Mouse (Mus musculus) embryonic facial prominence, embryonic 14.5 days (tissue): ENCODE data around the gene Rpl27a. TPM values are rescaled to one million over a fixed set of nuclear protein-coding genes. Genes with fewer than 3 reads are reported as not detected.

Source experiments
- ATAC-seq: fragments of 200-750 bp; cut with Nextera tagmentation; 2 replicates; pipeline ENCODE4 v1.8.0; 2017; ENCODE audit warnings: low read depth, moderate number of reproducible peaks, moderate TSS enrichment
- DNase-seq: peaks from one replicate; pipeline ENCODE4 v3.0.0-alpha.2; 2015; ENCODE audit warnings: low spot score
- H3K27ac ChIP-seq: fragments of 300-500 bp; sonication (generic); replicated peaks from 2 replicates; pipeline ENCODE4 v1.5.1; 2014; ENCODE audit warnings: low read depth, mild to moderate bottlenecking, low read length, moderate library complexity
- H3K27me3 ChIP-seq: fragments of 300-500 bp; sonication (generic); replicated peaks from 2 replicates; pipeline ENCODE4 v1.6.1; 2014; ENCODE audit warnings: low read length; ENCODE audit not compliant: control insufficient read depth, insufficient read depth
- H3K36me3 ChIP-seq: fragments of 300-500 bp; sonication (generic); 2 replicates; pipeline ENCODE4 v1.6.1; 2014; ENCODE audit warnings: low read length, mixed read lengths; ENCODE audit not compliant: control insufficient read depth, insufficient read depth
- H3K4me1 ChIP-seq: fragments of 300-500 bp; sonication (generic); 2 replicates; pipeline ENCODE4 v1.6.1; 2014; ENCODE audit warnings: antibody characterized with exemption, low read length; ENCODE audit not compliant: control insufficient read depth, insufficient read depth
- H3K4me2 ChIP-seq: fragments of 300-500 bp; sonication (generic); 2 replicates; pipeline ENCODE4 v1.6.1; 2014; ENCODE audit warnings: low read depth, mild to moderate bottlenecking, low read length, moderate library complexity, mixed read lengths
- H3K4me3 ChIP-seq: fragments of 300-500 bp; sonication (generic); 2 replicates; pipeline ENCODE4 v1.5.1; 2014; ENCODE audit warnings: low read depth, mild to moderate bottlenecking, low read length
- H3K9ac ChIP-seq: fragments of 300-500 bp; sonication (generic); 2 replicates; pipeline ENCODE4 v1.6.1; 2014; ENCODE audit warnings: low read depth, mild to moderate bottlenecking, low read length, moderate library complexity, mixed read lengths
- H3K9me3 ChIP-seq: fragments of 300-500 bp; sonication (generic); 2 replicates; pipeline ENCODE4 v1.6.1; 2016; ENCODE audit warnings: low read length; ENCODE audit not compliant: control insufficient read depth
- whole genome bisulfite sequencing: fragments of 180-500 bp; shearing (Covaris S2); extraction: QIAGEN DNeasy Blood & Tissue Kit; methylation state at CpG from one replicate; pipeline ENCODE4 v1.1.7; 2014; 5-methylcytosine and 5-hydroxymethylcytosine counted together
- microRNA-seq: library from miRNA; unstranded; fragments of <30 nt; microRNA quantifications from one replicate; pipeline ENCODE4, GENCODE M21; 2016; ENCODE audit warnings: borderline number of aligned reads
- polyA plus RNA-seq: library from polyadenylated mRNA; unstranded; fragments of >200 nt; fragmentation: Nextera tagmentation; extraction: Ambion mirVana; gene quantifications from 2 replicates; pipeline ENCODE4 v1.2.1, GENCODE M21; 2014

Gene Rpl27a
- polyA plus RNA-seq, 1 experiment from 2014 or later: 152 TPM

- H3K27ac ChIP-seq: peak overlapping the region; percentile 49
- DNase-seq: no peak
- 59% methylated on average over 5 of the region's 5 CpGs for WGBS
- H3K27me3 ChIP-seq: no peaks in the 10 kb centered on the region
- H3K4me2 ChIP-seq: no peak overlapping the region
- no peak overlapping the region for H3K9ac ChIP-seq
- H3K4me3 ChIP-seq: no peak overlapping the region
- no peaks in the 10 kb centered on the region for H3K36me3 ChIP-seq
- ATAC-seq: no peak
- no peaks in the 10 kb centered on the region for H3K9me3 ChIP-seq
- H3K4me1 ChIP-seq: peaks cover 10% of the 10 kb centered on the region
Observed at GRCm38 (mm10) chr7:109562676-109563075, 43.7 kb downstream of the Rpl27a start.

GRCm38 (mm10) chr7:109563775-109564362 lies 44.9 kb downstream of the Rpl27a start:
- WGBS: 78% methylated on average over 4 of the region's 4 CpGs
- Histone ChIP-seq H3K4me1 (peaks cover 10% of the 10 kb centered on the region), H3K27me3 (no peaks in the 10 kb centered on the region), H3K4me2 (no peak overlapping the region), H3K4me3 (no peak overlapping the region), H3K9ac (no peak overlapping the region), H3K27ac (no peak overlapping the region), H3K9me3 (no peaks in the 10 kb centered on the region), H3K36me3 (0 out of 2 replicates have a peak, but pooled peaks cover 6% of the 10 kb centered on the region)
- DNase-seq (no peak), ATAC-seq (peak; percentile 50; the same call in 1 of the 2 replicates)

- Histone ChIP-seq H3K4me3 (no peak overlapping the region), H3K4me2 (no peak overlapping the region), H3K27ac (no peak overlapping the region), H3K36me3 (0 out of 2 replicates have a peak, but pooled peaks cover 7% of the 10 kb centered on the region), H3K4me1 (peaks cover 10% of the 10 kb centered on the region), H3K27me3 (no peaks in the 10 kb centered on the region), H3K9me3 (no peaks in the 10 kb centered on the region), H3K9ac (no peak overlapping the region)
- no peak for ATAC-seq
- no peak for DNase-seq
Observed at GRCm38 (mm10) chr7:109566327-109566726, 47.4 kb downstream of the Rpl27a start.

GRCm38 (mm10) chr7:109566841-109567768 lies 48.2 kb downstream of the Rpl27a start:
- ATAC-seq: no peak

GRCm38 (mm10) chr7:109568391-109568892 lies 49.5 kb downstream of the Rpl27a start:
- Histone ChIP-seq H3K36me3 (0 out of 2 replicates have a peak, but pooled peaks cover 7% of the 10 kb centered on the region), H3K9ac (no peak overlapping the region), H3K4me1 (no peaks in the 10 kb centered on the region), H3K4me2 (no peak overlapping the region), H3K4me3 (no peak overlapping the region), H3K27ac (no peak overlapping the region), H3K9me3 (no peaks in the 10 kb centered on the region), H3K27me3 (no peaks in the 10 kb centered on the region)
- DNase-seq (no peak), ATAC-seq (no peak)
- WGBS: 87% methylated on average over 4 of the region's 4 CpGs

More at GRCm38 (mm10) chr7:109566841-109567768, 48.2 kb downstream of the Rpl27a start:
- no peak overlapping the region for H3K27ac ChIP-seq
- peaks cover 6% of the 10 kb centered on the region; the same call in 1 of the 2 replicates for H3K4me1 ChIP-seq
- no peak overlapping the region for H3K4me3 ChIP-seq
- 0 out of 2 replicates have a peak, but pooled peaks cover 7% of the 10 kb centered on the region for H3K36me3 ChIP-seq
- no peaks in the 10 kb centered on the region for H3K9me3 ChIP-seq
- DNase-seq: no peak
- no peaks in the 10 kb centered on the region for H3K27me3 ChIP-seq
- no peak overlapping the region for H3K4me2 ChIP-seq
- H3K9ac ChIP-seq: no peak overlapping the region
- 77% methylated on average over 11 of the region's 11 CpGs for WGBS

Small RNA genes lying within 50 kb of the gene (microRNA-seq; reads per million reads assigned to microRNA genes)
- gene Gm47284: not detected

Other genes with a start within 250 kb of the Rpl27a start
- 3.1 and 6.2 TPM in 2 replicates for gene Stk33, start 80.1 kb upstream of the Rpl27a start, polyA plus RNA-seq
- 2.9 and 3.2 TPM in 2 replicates for gene Trim66, start 11.0 kb upstream of the Rpl27a start, polyA plus RNA-seq
- gene St5, start 184.5 kb downstream of the Rpl27a start, polyA plus RNA-seq: 45.7 and 49.2 TPM in 2 replicates
- 30.9 and 37.1 TPM in 2 replicates for gene Akip1, start 184.5 kb downstream of the Rpl27a start, polyA plus RNA-seq
- 1.1 and 4.6 TPM in 2 replicates for gene BC051019, start 204.7 kb downstream of the Rpl27a start, polyA plus RNA-seq
- gene Ascl3, start 212.6 kb downstream of the Rpl27a start, polyA plus RNA-seq: 0.42 TPM in 1 of 2 replicates, not detected in the other
- 71.2 and 73.6 TPM in 2 replicates for gene Tmem9b, start 233.7 kb downstream of the Rpl27a start, polyA plus RNA-seq